Mouse (Mus musculus) left cerebral cortex, postnatal 36 days (tissue): ENCODE measurements around the gene Prcp. TPM values are rescaled to one million over a fixed set of nuclear protein-coding genes. Genes with fewer than 3 reads are reported as not detected.
"Not testable (repeated sequence)": the region's sequence is repeated elsewhere in the genome, so short reads cannot be mapped to it uniquely, and the experiment has no call there.

Source experiments
- DNase-seq, 2 experiments: peaks; one replicate each; pipeline ENCODE4 v3.0.0; 2021 to 2022; ENCODE audit warnings: low spot score in 2 of 2, mixed read lengths in 1 of 2
- intact Hi-C: fragments of 180-260 bp; cut with DNase I; formaldehyde crosslinking; loops from one replicate; pipeline ENCODE4 v1.15.1; 2025
- total RNA-seq, 2 experiments: library from RNA; stranded (reverse); gene quantifications; 2 replicates each; pipeline ENCODE4 v1.2.3; 2021

Gene Prcp
- total RNA-seq, 2 experiments from 2014 or later: 10.4 to 12.7 TPM

DNA sequence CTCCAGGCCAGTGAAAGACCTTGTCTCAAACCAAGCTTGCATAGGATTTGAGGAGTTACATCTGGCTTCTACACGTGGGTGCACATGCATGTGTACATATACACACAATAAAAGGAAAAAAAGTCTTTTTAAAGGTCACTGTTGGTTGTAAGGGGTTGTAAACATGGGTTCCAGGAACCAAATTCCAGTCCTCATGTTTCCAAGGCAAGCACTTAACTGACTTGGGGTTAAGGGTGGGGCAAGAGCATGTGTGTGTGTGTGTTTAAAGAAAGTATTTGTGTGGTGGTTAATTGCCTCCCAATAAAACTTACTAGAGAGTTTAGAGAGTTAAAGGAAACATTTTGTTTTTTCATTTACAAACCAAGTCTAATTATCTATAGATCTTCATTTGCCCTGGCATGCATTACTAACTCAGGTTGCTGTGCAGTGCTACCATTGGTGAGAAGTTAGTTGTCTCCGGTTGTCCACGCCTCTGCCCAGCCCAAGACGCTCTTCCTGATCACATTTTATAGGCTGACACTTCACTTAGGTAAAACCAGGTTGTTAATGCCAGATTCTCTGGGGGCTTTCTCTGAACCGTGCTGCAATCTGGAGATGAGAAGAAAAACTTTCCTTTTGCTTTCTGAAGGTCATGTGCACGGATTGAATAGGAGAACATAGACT lies 10.9 kb downstream of the Prcp start:
- DNase-seq: no peak
- intact Hi-C loops: no loop called here

DNA sequence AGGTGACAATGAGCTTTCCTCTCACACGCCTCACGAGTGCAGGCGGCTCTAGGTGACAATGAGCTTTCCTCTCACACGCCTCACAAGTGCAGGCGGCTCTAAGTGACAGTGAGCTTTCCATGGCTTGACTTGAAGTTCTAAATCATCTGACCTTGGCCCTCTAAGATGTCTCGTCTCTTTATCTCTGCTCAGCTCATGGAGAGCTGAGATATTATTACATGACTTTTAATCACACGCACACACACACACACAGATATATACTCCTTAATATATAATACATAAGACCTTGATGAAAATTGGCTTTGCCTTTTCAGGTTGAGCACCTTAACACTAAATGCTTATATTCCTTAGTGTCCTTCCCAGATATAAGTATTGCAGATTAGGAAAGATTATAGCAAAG lies 12.5 kb downstream of the Prcp start:
- DNase-seq: no peak
- intact Hi-C loops: no loop called here

DNA sequence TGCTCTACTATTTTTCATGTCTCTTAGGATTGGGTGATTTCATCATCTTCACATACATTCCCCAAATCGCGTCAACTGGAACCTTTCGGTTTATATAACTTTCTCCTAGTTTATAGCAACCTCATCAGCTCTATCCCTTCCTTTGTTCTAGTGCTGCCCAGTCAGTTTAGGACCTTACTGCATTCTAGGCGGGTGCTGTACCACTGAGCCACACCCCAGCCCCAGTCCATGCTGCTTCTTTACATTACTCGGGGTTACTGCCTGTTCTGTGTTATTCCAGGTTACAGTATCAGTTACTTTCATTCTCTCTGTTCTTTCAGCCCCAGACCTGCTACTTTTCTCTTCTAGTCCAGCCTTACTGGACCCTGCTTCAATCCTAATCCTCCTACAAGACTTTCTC lies 13.0 kb downstream of the Prcp start:
- intact Hi-C loops: no loop called here
- no peak for DNase-seq

DNA sequence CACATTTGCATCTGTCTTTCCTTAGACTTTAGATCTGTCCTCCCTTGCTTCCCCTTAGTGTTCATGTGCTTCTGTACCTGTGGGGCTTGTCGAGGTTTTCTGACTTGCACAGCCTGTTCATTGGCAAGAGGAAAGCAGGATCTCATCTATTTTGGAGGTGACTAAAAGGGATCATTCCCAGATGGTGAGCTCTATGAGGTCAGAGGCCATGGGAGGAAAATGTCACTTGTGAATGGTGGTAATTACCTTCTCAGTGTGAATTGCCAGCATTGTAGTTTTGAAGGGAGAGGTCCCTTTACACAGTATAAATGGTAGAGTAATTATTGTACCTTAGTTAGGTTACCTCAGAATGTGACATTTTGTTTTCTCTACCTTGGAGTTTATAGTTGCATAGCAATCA lies 15.9 kb downstream of the Prcp start:
- DNase-seq: no peak
- intact Hi-C loops: no loop called here

DNA sequence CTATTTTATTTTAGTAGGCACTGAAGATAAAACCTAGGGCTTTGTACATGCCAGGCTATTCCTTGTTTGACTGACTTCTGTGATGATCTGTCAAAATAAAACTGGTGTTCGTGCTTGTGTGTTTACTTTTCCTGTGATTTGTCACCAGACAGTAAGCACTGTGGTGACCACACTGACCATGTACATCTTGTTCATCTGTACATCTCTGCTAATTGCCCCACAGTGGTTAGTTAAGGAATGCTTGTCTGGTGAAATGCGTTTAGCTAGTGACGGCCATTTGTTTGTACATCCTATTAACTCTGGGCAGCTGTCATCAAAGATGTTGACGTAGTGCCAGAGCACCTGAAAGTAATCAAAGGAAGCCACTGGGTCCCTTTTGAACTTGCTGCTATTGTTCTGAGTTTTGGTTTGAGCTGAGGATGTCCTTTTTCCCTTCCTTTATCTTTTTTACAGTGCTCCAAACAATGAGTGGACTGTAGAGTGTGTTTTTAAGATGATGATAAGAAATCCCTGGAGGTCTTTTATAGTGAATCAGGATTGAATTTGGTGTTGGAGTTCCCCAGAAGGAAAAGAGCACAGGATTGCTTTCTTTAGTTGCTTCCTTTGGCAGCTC lies 16.5 kb downstream of the Prcp start:
- intact Hi-C loops: no loop called here
- no peak for DNase-seq

DNA sequence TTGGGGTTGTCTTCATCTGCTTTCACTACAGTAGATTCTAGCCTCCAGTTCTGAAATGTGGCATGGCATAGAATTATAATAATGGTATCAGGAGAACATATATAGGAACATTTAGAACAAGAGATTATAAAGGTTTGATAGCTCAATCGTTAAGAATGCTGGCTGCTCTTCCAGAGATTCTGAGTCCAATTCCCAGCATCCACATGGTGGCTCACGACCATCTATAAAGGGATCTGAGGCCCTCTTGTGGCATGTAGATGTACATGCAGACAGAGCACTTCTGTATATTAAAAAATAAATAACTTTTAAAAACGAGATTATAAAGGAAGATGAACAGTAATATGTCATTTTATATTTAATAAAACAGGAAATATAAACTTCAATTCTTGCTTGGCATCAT lies 19.2 kb downstream of the Prcp start:
- intact Hi-C loops: no loop called here
- no peak for DNase-seq

DNA sequence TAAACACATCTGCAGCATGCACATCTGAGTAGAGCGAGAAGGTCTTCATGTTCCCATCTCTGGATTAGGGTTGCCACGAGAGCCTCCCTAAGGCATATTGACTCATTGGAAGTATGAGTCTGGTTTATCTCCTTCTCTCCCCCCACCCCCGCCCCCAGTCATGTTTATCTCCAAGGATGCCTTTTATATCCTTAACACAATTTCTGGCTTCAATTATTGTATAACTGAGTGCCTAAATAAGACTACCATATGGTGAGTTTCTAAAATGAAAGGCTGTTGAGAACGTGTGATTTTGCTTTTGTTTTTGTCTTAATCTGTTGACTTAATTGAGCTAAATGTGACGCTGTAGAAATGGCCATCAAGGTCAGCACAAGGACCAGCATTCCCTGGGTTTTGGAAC lies 21.8 kb downstream of the Prcp start:
- intact Hi-C loops: loop anchor here (5.0 kb wide), 1 partner anchor 71 kb away; no protein-coding TSS in a partner anchor
- DNase-seq: no peak

DNA sequence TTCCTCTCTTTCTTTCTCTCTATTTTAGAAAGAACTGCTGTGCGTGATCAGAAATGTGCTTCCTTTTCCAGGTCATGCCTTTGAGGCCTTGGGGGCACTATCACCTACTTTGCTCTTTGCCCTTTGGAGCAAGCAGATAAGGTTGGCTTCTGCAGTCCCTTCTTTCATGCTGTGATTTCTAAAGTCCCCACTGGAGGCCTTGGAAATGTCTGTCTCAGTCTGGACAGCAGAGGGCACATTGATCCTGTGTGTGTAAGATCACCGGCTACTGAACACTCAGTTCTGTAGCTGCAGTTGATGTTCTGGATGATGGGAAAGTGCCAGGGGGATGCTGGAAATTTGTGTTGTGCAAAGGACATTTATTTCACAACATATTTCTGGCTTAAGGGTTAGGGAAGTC lies 22.8 kb downstream of the Prcp start:
- peak in 1 of 2 experiments; percentile 11 for DNase-seq
- intact Hi-C loops: loop anchor here (5.0 kb wide), 1 partner anchor 70 kb away; no protein-coding TSS in a partner anchor

DNA sequence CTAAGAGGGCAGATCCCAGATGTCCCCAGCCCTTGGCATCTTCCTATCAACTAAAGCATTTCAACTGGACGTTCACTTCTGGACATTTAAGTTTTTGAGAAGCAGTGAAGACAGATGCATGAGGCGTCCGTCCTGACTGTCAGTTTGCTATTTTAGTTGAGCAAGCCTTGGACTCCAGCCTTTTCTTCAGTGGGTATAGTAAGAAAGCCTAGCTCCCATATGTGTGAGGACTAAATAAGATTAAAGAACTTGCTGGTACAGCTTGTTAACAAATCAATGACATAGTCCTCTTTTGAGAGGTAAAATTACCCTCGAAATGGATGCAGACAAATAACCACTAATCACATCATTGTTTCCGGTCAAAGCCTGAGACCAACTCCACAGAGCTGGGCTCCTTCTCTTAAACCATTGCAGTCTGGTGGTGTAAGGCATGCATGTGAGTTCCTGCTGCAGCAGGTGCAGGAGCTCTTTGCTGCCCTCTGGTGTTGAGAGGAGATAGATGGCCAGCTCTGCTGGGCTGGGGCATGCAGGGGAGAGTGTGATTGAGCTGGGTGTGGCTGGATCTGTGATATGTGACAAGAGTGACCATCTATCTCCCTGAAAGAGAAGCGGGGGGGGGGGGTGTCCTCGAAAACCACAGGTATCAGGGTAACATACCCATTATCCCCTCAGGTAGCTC lies 29.2 kb downstream of the Prcp start:
- peak; percentile 44 to 59 for DNase-seq
- intact Hi-C loops: no loop called here

DNA sequence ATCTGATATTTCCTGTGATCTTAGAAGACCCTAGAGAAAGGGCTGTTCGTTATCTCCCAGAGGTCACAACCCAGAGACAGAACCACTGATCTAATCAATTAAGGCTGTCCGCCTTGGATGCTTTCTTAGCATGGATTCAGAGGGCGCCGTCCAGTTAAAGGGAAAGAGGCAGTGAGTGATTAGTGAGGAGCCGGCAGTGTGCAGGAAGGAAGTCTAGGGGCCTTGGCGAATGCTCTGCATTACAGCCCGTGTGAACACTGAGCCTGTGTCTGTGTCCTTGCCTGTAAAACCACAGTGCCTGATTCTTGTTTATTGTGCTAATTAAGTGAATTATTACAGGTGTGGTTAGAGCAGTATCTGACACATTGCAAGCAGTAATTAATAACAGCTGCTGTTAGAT lies 30.0 kb downstream of the Prcp start:
- intact Hi-C loops, DNase-seq: not testable (repeated sequence)

DNA sequence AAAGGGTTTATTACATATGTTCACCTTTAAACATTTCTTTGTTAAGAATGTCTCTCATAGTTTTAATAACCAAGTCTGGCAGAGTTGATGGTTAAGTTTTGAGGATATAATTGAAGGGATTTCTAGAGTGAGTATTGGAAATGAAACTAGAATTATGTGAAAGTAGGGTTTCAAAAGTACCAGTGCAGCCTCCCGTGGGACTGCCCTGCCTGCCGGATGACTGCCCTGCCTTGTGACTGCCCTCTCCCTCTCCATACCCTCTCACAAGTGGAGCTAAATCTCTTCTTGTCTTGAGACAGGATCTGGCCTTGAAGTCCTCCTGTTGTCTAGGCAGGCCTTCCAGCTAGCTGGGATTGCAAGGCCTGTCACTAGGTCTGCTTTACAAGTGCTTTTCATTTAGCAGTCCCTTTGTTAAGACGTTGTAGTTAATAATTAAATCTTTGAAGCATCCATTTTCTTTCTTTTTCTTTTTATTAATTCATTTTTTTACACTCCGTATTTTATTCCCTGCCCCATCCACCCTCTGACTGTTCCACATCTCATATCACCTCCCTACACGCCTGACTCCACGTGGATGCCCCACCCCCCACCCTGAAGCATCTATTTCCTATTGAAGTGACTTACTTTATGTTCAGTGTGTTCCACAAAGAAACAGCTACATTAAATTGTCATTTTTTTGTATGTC lies 46.0 kb downstream of the Prcp start:
- DNase-seq: no peak
- intact Hi-C loops: no loop called here

DNA sequence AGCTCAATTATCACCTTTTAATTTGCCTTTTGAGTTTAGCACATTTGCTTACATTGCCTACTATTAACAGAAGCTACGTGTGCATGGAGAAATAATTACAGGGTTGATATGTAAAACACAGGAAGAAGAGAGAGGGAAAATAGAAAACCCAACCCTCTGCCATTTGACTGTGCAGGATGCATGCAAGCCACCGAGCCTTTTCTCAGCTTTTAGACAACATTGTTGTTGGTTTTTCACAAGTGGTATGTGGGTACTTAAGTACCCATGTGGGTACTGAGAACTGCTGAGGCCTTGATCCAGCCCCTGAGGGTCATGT lies 46.5 kb downstream of the Prcp start:
- no peak for DNase-seq
- intact Hi-C loops: no loop called here

DNA sequence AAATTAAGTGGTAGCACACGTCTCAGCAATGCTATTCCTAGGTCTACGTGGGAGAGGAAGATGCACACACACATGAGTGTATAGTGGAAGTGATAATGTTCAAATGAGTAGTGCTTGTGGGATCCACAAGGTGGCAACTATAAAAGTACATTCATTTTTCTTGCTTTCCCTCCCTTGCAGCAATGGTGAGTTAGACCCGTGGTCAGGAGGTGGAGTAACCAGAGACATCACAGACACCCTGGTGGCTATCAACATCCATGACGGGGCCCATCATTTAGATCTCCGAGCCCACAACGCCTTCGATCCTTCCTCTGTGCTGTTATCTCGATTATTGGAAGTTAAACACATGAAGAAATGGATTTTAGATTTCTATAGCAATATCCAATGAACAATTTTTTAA lies 58.5 kb downstream of the Prcp start:
- DNase-seq: no peak
- intact Hi-C loops: no loop called here

DNA sequence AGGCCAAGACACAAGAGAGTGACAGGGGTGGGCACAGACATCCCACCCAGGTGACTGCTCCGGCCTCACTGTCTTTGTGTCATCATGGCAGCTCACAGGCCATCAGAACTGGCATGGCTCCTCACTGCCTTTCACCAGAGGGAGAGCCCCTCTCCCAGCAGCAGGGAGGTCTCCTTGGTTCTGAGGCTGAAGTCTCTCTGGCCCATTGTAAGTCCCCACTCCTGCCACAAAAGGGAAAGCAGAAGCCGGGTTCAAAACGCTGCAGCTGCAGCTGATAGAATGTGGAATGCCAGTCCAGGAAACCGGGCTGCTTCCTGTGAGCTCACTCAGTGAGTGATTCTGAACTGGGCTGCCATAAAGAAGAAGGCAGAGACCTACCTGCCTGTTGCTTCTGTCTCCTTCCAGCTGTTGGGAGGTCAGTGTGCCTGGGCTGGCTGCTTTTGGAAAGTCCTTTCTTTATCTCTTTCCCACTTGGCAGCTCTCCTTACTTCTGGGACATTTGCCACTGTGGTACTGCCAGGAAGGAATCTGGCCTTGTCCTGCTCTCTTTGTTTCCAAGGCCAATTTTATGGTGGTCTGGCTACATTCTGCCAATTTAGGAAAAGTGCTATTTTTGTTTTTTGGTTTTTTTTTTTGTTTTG lies 59.2 kb downstream of the Prcp start:
- intact Hi-C loops, DNase-seq: not testable (repeated sequence)

DNA sequence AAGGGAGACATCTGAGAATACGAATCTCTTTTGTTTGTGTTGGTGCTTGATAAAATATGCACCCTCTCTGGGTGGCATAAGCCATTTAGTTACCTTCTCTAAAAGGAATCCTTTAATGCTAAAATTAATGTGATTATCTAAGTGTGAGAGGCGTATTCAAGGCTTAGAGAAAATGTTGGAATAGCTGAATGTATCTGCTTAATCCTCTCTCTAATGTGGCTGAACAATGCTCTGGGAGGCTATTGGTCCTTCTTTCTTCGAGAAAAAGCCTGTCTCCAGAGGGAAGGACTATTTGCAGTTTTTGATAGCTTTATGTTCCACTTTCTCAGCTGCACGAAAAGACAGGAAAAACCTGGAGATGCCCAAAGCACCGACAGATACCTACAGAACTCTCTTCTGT lies 62.5 kb downstream of the Prcp start:
- DNase-seq: no peak
- intact Hi-C loops: no loop called here

DNA sequence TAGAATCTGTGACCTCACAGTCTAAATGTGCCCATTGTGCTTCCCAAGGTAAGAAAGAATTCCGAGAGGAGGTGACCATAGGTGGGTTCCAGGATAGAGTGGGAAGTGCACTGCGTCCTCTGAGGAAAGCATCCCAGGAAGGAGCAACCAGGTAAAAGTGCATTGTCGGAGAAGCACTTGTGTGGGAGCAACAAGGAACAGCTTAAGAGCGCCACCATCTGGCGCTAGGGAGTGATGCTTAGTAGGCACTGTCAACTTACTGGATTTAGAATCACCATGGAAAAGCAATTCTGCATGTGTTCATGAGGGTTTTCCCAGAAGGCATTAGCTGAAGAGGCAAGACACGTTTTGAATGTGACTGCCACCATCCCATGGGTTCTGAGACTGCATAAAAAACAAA lies 63.7 kb downstream of the Prcp start:
- no peak for DNase-seq
- intact Hi-C loops: no loop called here

DNA sequence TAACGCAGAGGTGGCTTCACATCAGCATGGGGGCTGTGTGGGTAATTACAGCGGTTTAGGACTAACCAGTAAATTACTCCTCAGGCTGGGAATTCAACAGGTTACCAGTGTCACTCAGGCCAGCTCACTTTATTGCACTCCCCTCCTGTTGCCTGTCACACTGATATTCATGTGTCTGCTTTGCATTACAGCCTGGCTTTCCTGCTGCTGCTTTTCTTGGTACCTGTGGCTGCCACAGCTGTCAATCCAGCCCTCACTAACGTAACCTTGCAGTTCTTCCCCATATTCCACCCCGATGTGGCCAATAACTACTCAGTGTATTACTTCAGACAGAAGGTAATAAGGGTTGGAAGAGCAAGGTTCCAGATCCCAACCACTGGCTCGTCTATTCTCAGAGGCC lies 65.5 kb downstream of the Prcp start:
- DNase-seq: no peak
- intact Hi-C loops: no loop called here

DNA sequence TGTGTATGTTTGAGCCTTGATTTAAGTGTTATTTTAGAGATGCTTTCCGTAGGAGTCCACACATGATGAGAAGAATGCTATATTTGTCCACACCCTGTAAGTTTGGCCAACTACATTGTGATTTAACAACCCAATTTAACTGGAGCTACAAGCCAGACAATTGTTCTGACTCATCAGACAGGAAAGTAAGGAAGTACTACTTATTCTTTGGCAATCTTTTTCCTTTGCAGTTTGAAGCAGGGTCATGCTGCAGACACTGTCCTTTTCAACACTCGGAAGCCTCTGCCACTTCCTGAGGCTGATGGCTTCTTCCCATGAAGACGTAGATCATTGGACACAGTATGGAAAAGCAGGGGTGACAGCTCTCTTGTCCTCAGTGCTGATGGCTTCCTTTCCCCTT lies 76.5 kb downstream of the Prcp start:
- no peak for DNase-seq
- intact Hi-C loops: no loop called here

DNA sequence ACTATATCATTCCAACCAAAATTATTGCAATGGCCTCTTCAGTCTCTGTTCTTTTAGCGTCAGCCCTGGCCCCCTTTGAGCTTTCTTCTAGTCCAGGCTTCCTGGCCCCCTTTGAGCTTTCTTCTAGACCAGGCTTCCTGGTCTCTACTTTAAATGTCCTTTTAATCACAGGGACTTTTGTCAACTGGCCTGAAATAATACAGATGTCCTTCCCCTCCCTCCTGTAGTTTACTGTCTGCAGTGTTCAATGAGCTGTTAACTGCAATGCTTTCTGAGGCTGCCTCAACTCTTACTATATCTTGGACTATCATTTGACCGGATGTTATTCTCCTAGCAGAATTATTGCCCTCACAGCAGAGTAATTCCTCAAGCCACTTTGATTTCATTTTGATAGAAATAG lies 77.9 kb downstream of the Prcp start:
- intact Hi-C loops: no loop called here
- DNase-seq: no peak

DNA sequence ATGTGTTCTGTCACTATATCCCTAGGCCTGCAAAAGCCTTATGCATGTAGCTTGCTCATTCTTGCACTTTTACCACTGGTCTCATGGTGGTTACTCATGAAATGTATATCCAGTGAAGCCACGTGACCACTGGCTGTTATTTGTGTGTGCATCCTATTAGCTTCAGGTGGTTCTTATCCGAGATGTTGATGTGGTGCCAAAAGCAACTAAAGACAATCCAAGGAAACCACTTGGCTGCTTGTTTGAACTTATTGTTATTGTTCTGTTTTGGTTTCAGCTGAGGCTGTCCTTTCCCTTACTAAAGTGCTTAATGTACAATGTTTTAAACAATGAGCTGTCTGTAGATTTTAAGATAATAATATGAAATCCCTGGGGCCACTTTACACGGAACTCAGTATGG lies 85.5 kb downstream of the Prcp start:
- intact Hi-C loops: loop anchor here (10.0 kb wide), 1 partner anchor 215 kb away; the partner anchor contains the start of gene Rab30
- DNase-seq: no peak
